Mouse (Mus musculus) liver (tissue): ENCODE results near the gene Rimkla.

Experiments used
- DNase-seq: peaks from one replicate; pipeline ENCODE4 v3.0.0-alpha.2; 2020; ENCODE audit warnings: mixed read lengths

Gene Rimkla

GRCm38 (mm10) chr4:119417270-119417669 lies 75.2 kb downstream of the Rimkla start:
- DNase-seq: no peak
